13 mouse cellular contexts compared by ENCODE assay signal in the genomic region with DNA sequence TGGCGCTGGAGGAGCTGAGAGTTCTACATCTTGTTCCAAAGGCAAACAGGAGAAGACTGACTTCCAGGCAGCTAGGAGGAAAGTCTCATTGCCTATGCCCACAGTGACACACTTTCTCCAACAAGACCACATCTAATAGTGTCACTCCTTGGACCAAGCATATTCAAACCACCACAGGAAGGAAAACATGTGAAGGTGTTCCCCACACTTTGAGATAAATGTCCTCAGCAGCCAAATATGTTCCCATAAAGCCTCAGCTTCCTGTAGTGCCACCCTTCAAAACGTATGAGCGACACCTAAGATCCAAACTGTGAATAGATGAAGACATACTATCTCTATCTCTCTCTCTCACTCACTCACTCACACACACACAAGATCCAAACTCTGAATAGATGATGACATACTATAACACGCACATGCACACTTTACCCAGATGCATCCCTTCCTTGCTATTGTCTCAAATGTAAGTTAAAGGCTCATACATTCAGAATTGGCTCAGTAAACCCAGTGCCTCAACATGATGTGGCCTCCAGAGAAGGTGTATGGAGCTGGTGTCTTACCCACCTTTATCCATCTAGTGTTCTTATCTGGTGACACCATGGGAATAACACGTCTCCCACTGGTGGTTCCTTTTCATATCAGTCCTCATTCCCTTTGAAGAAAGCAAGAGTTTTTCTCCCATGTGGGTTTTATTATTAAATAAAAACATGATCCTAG.
"Had no signal": no experiment of that assay in that cellular context is flagged by ENCODE, and none has a peak within 500 bp of the region (broad histone marks: within the 10 kb centered on the region; RNA-seq: fewer than 3 reads in every experiment).

No protein-coding gene starts in this region.

- H3K27ac ChIP-seq: midbrain, embryonic 12.5 days; neural tube, embryonic 12.5 days; stomach, embryonic 15.5 days; stomach, postnatal 0 days had no signal

- H3K4me1 ChIP-seq: midbrain, embryonic 12.5 days; neural tube, embryonic 12.5 days; stomach, embryonic 15.5 days had no signal

- H3K9ac ChIP-seq: lung, embryonic 14.5 days; midbrain, embryonic 12.5 days; neural tube, embryonic 12.5 days; stomach, embryonic 15.5 days had no signal

- H3K4me3 ChIP-seq: megakaryocyte, embryonic 14.5 days; midbrain, embryonic 12.5 days; neural tube, embryonic 12.5 days; stomach, embryonic 15.5 days had no signal

- H3K27me3 ChIP-seq: megakaryocyte, embryonic 14.5 days; midbrain, embryonic 12.5 days; neural tube, embryonic 12.5 days; stomach, embryonic 15.5 days had no signal

- H3K9me3 ChIP-seq: megakaryocyte, embryonic 14.5 days; midbrain, embryonic 12.5 days; neural tube, embryonic 12.5 days; stomach, embryonic 15.5 days had no signal

- H3K36me3 ChIP-seq: midbrain, embryonic 12.5 days; neural tube, embryonic 12.5 days; stomach, embryonic 15.5 days had no signal

- ATAC-seq: midbrain, embryonic 16.5 days had no signal

- H3K4me2 ChIP-seq: lung, embryonic 14.5 days; midbrain, embryonic 12.5 days; neural tube, embryonic 12.5 days; stomach, embryonic 15.5 days had no signal

- DNase-seq: lung, embryonic 14.5 days; lung, postnatal 10 days; lung, postnatal 4 days; midbrain, embryonic 14.5 days; right cerebral cortex, postnatal 14 days; thymus, adult 2 months; thymus, postnatal 25 days had no signal
